In the genomic region with DNA sequence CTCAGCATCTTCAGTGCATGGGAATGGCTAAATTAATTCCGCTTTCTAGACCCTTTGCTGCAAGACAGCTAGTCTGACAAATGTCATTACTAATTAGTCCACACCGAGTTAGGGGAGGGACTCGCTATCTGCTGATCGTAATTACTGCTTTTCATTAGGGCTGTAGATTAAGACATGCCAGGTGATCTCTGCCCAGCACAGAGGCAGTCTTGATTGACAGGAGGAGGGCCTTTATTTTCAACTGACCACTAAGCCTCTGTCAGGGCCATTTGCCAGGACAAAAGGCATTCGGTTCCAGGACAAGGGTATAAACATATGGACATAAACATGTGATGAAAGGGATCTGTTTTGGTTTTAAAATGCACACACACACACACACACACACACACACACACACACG, we compare ENCODE assay signal across 15 mouse cellular contexts.
DNase-seq lines count a peak whose midpoint lies in the region; ATAC-seq and TF ChIP-seq lines count a peak whose summit lies in the region.
"Had no signal": no experiment of that assay in that cellular context is flagged by ENCODE, and none has a peak within 500 bp of the region (broad histone marks: within the 10 kb centered on the region; RNA-seq: fewer than 3 reads in every experiment).

No protein-coding gene starts in this region.

- no peak for TF ChIP-seq CTCF in hindbrain, postnatal 0 days (IDR thresholded peaks at IDR 0.05; ENCODE audit: low read depth)

- H3K27ac ChIP-seq in embryonic facial prominence, embryonic 14.5 days (replicated peaks; ENCODE audit: low read depth, low read length): no peak overlapping the region
- no peak overlapping the region for H3K27ac ChIP-seq in embryonic facial prominence, embryonic 10.5 days (replicated peaks)
- H3K27ac ChIP-seq in neural tube, embryonic 11.5 days (ENCODE audit: low read depth, low read length): no peak overlapping the region
- no peak overlapping the region for H3K27ac ChIP-seq in hindbrain, postnatal 0 days
- H3K27ac ChIP-seq: limb, embryonic 15.5 days; macrophage had no signal

- H3K9ac ChIP-seq in embryonic facial prominence, embryonic 14.5 days (ENCODE audit: low read depth, low read length): no peak overlapping the region
- no peak overlapping the region for H3K9ac ChIP-seq in neural tube, embryonic 11.5 days (ENCODE audit: low read length)
- no peak overlapping the region for H3K9ac ChIP-seq in hindbrain, postnatal 0 days (replicated peaks; ENCODE audit: low read length)
- H3K9ac ChIP-seq: heart, embryonic 12.5 days; limb, embryonic 15.5 days; lung, embryonic 14.5 days had no signal

- peak; percentile 1 for DNase-seq in embryonic facial prominence, embryonic 14.5 days (ENCODE audit: low spot score)
- no peak for DNase-seq in embryonic facial prominence, embryonic 10.5 days (ENCODE audit: low spot score)
- no peak for DNase-seq in neural tube, embryonic 11.5 days (ENCODE audit: low spot score)
- DNase-seq in neural tube, embryonic 10.5 days (ENCODE audit: extremely low spot score, low spot score): no peak
- no peak for DNase-seq in hindbrain, postnatal 0 days (ENCODE audit: low spot score)
- no peak for DNase-seq in right cerebral cortex, adult 2 months (ENCODE audit: low spot score in 2 of 2)
- no peak for DNase-seq in testis, postnatal 10 days (ENCODE audit: low spot score)
- DNase-seq in frontal cortex, postnatal 10 days (ENCODE audit: low spot score in 2 of 2): no peak
- DNase-seq: heart, postnatal 4 days; kidney, adult 2 months; kidney, postnatal 25 days; lung, embryonic 14.5 days had no signal

- H3K4me1 ChIP-seq in embryonic facial prominence, embryonic 14.5 days (ENCODE audit: control insufficient read depth, insufficient read depth, low read length): no peaks in the 10 kb centered on the region
- 0 out of 2 replicates have a peak, but pooled peaks cover 3% of the 10 kb centered on the region for H3K4me1 ChIP-seq in embryonic facial prominence, embryonic 10.5 days
- H3K4me1 ChIP-seq in neural tube, embryonic 11.5 days (ENCODE audit: control insufficient read depth, insufficient read depth, low read length): no peaks in the 10 kb centered on the region
- 0 out of 2 replicates have a peak, but pooled peaks cover 4% of the 10 kb centered on the region for H3K4me1 ChIP-seq in hindbrain, postnatal 0 days (ENCODE audit: insufficient read depth, low read length)
- H3K4me1 ChIP-seq: heart, embryonic 12.5 days; limb, embryonic 15.5 days had no signal

- no peak overlapping the region for H3K4me3 ChIP-seq in embryonic facial prominence, embryonic 14.5 days (ENCODE audit: low read depth, low read length)
- H3K4me3 ChIP-seq in embryonic facial prominence, embryonic 10.5 days: no peak overlapping the region
- H3K4me3 ChIP-seq in neural tube, embryonic 11.5 days (ENCODE audit: low read depth, low read length): no peak overlapping the region
- H3K4me3 ChIP-seq in hindbrain, postnatal 0 days (ENCODE audit: low read length): no peak overlapping the region
- H3K4me3 ChIP-seq: heart, embryonic 12.5 days; limb, embryonic 15.5 days had no signal

- H3K27me3 ChIP-seq in embryonic facial prominence, embryonic 14.5 days (replicated peaks; ENCODE audit: control insufficient read depth, insufficient read depth, low read length): no peaks in the 10 kb centered on the region
- H3K27me3 ChIP-seq in embryonic facial prominence, embryonic 10.5 days (replicated peaks; ENCODE audit: low read depth, poor library complexity, severe bottlenecking): no peaks in the 10 kb centered on the region
- no peaks in the 10 kb centered on the region for H3K27me3 ChIP-seq in neural tube, embryonic 11.5 days (ENCODE audit: control insufficient read depth, insufficient read depth, low read length)
- H3K27me3 ChIP-seq in hindbrain, postnatal 0 days (ENCODE audit: insufficient read depth, low read length): no peaks in the 10 kb centered on the region
- H3K27me3 ChIP-seq: heart, embryonic 12.5 days; limb, embryonic 15.5 days had no signal

- no peaks in the 10 kb centered on the region for H3K36me3 ChIP-seq in embryonic facial prominence, embryonic 14.5 days (ENCODE audit: control insufficient read depth, insufficient read depth, low read length)
- H3K36me3 ChIP-seq in embryonic facial prominence, embryonic 10.5 days (replicated peaks): no peaks in the 10 kb centered on the region
- H3K36me3 ChIP-seq in neural tube, embryonic 11.5 days (ENCODE audit: control insufficient read depth, insufficient read depth, low read length): no peaks in the 10 kb centered on the region
- H3K36me3 ChIP-seq in hindbrain, postnatal 0 days (ENCODE audit: insufficient read depth, low read length): no peaks in the 10 kb centered on the region
- H3K36me3 ChIP-seq: heart, embryonic 12.5 days; limb, embryonic 15.5 days had no signal

- H3K4me2 ChIP-seq in embryonic facial prominence, embryonic 14.5 days (ENCODE audit: low read depth, low read length): no peak overlapping the region
- H3K4me2 ChIP-seq in neural tube, embryonic 11.5 days (ENCODE audit: low read depth): no peak overlapping the region
- no peak overlapping the region for H3K4me2 ChIP-seq in hindbrain, postnatal 0 days (ENCODE audit: low read depth, low read length)
- H3K4me2 ChIP-seq: heart, embryonic 12.5 days; limb, embryonic 15.5 days; lung, embryonic 14.5 days had no signal

- H3K9me3 ChIP-seq in embryonic facial prominence, embryonic 14.5 days (ENCODE audit: control insufficient read depth, low read length): no peaks in the 10 kb centered on the region
- no peaks in the 10 kb centered on the region for H3K9me3 ChIP-seq in embryonic facial prominence, embryonic 10.5 days
- H3K9me3 ChIP-seq in neural tube, embryonic 11.5 days (ENCODE audit: control insufficient read depth, low read length): no peaks in the 10 kb centered on the region
- no peaks in the 10 kb centered on the region for H3K9me3 ChIP-seq in hindbrain, postnatal 0 days (ENCODE audit: low read length)
- H3K9me3 ChIP-seq: heart, embryonic 12.5 days; limb, embryonic 15.5 days had no signal

- WGBS in embryonic facial prominence, embryonic 14.5 days: 70% methylated on average over 6 of the region's 6 CpGs
- 61% methylated on average over 6 of the region's 6 CpGs for WGBS in embryonic facial prominence, embryonic 10.5 days
- 58% methylated on average over 6 of the region's 6 CpGs for WGBS in neural tube, embryonic 11.5 days
- WGBS in hindbrain, postnatal 0 days: 31% methylated on average over 6 of the region's 6 CpGs

- no peak for ATAC-seq in embryonic facial prominence, embryonic 14.5 days (ENCODE audit: low read depth)
- ATAC-seq in neural tube, embryonic 11.5 days (ENCODE audit: insufficient read depth, low FRiP score, low TSS enrichment): 0 out of 2 replicates have a peak, but pooled peaks have one; percentile 50
- peak; percentile 50; the same call in 1 of the 2 replicates for ATAC-seq in hindbrain, postnatal 0 days
